In genomic region chr14:58202607-58203295, GRCm38 (mm10) we compare ENCODE assay signal across 13 mouse cellular contexts.
DNase-seq lines count a peak whose midpoint lies in the region; ATAC-seq lines count a peak whose summit lies in the region.
"Had no signal": no experiment of that assay in that cellular context is flagged by ENCODE, and none has a peak within 500 bp of the region (broad histone marks: within the 10 kb centered on the region; RNA-seq: fewer than 3 reads in every experiment).

No protein-coding gene starts in this region.

- H3K4me1 ChIP-seq in neural tube, embryonic 15.5 days, result no peaks in the 10 kb centered on the region
- H3K4me1 ChIP-seq: intestine, embryonic 15.5 days; neural tube, embryonic 13.5 days had no signal

- H3K9ac ChIP-seq in neural tube, embryonic 15.5 days (replicated peaks), result no peak overlapping the region
- H3K9ac ChIP-seq: intestine, embryonic 15.5 days; liver, postnatal 0 days; neural tube, embryonic 13.5 days had no signal

- H3K27ac ChIP-seq in neural tube, embryonic 15.5 days (replicated peaks), result no peak overlapping the region
- H3K27ac ChIP-seq: intestine, embryonic 15.5 days; neural tube, embryonic 13.5 days had no signal

- DNase-seq in neural tube, embryonic 10.5 days (ENCODE audit: extremely low spot score, low spot score), result peak; percentile 14
- peak; percentile 43 to 64 for DNase-seq in frontal cortex, adult 2 months (ENCODE audit: extremely low spot score in 1 of 2, low spot score in 1 of 2)
- peak; percentile 47 to 87 for DNase-seq in left cerebral cortex, postnatal 25 days (ENCODE audit: low spot score in 2 of 2)
- peak; percentile 72 for DNase-seq in telencephalon, adult 2 months (ENCODE audit: low read depth, low spot score)
- DNase-seq in testis, postnatal 14 days (ENCODE audit: low spot score), result no peak
- DNase-seq in gastrocnemius, postnatal 36 days, result no peak
- DNase-seq: cerebellum, postnatal 14 days; heart, postnatal 14 days; kidney, postnatal 36 days; liver, postnatal 0 days had no signal

- no peak overlapping the region for H3K4me3 ChIP-seq in neural tube, embryonic 15.5 days (replicated peaks)
- H3K4me3 ChIP-seq: intestine, embryonic 15.5 days; neural tube, embryonic 13.5 days had no signal

- no peak overlapping the region for H3K4me2 ChIP-seq in neural tube, embryonic 15.5 days
- H3K4me2 ChIP-seq: intestine, embryonic 15.5 days; neural tube, embryonic 13.5 days had no signal

- no peaks in the 10 kb centered on the region for H3K27me3 ChIP-seq in neural tube, embryonic 15.5 days (replicated peaks)
- H3K27me3 ChIP-seq: intestine, embryonic 15.5 days; neural tube, embryonic 13.5 days had no signal

- no peaks in the 10 kb centered on the region for H3K9me3 ChIP-seq in neural tube, embryonic 15.5 days (replicated peaks)
- H3K9me3 ChIP-seq: intestine, embryonic 15.5 days; neural tube, embryonic 13.5 days had no signal

- no peaks in the 10 kb centered on the region for H3K36me3 ChIP-seq in neural tube, embryonic 15.5 days
- H3K36me3 ChIP-seq: intestine, embryonic 15.5 days; neural tube, embryonic 13.5 days had no signal

- no peak for ATAC-seq in neural tube, embryonic 15.5 days (ENCODE audit: low FRiP score)
- ATAC-seq: intestine, embryonic 15.5 days; liver, postnatal 0 days had no signal

- WGBS in neural tube, embryonic 15.5 days, result 33% methylated on average over 6 of the region's 6 CpGs

- intact Hi-C loops in left cerebral cortex, postnatal 25 days (cut with DNase I), result loop anchor here (5.0 to 10.0 kb wide), 3 partner anchors 130 to 842 kb away; partner anchors contain the start of gene Fgf9
- intact Hi-C loops in gastrocnemius, postnatal 36 days (cut with DNase I), result no loop called here

Comparison
In these comparisons a context has a peak if more than half of its experiments do, and no peak if none do; other contexts are left out.
1. DNase-seq: peak in neural tube, embryonic 10.5 days (single experiment), frontal cortex, adult 2 months (2 of 2), left cerebral cortex, postnatal 25 days (2 of 2) and telencephalon, adult 2 months (single experiment); none in testis, postnatal 14 days (single experiment) and gastrocnemius, postnatal 36 days (0 of 2).